Mouse (Mus musculus) midbrain, embryonic 15.5 days (tissue): Measurements from ENCODE around the gene Esyt3. TPM values are rescaled to one million over a fixed set of nuclear protein-coding genes. Genes with fewer than 3 reads are reported as not detected.

Experiments used
- ATAC-seq: fragments of 200-750 bp; cut with Nextera tagmentation; replicated peaks from 2 replicates; pipeline ENCODE4 v1.8.0; 2017; ENCODE audit warnings: moderate TSS enrichment
- H3K27ac ChIP-seq: fragments of 300-500 bp; sonication (generic); 2 replicates; pipeline ENCODE4 v1.5.1; 2015; ENCODE audit warnings: mild to moderate bottlenecking, inconsistent platforms
- H3K27me3 ChIP-seq: fragments of 300-500 bp; sonication (generic); replicated peaks from 2 replicates; pipeline ENCODE4 v1.6.1; 2015; ENCODE audit warnings: inconsistent platforms
- H3K36me3 ChIP-seq: fragments of 300-500 bp; sonication (generic); replicated peaks from 2 replicates; pipeline ENCODE4 v1.6.1; 2015; ENCODE audit warnings: inconsistent platforms
- H3K4me1 ChIP-seq: fragments of 300-500 bp; sonication (generic); 2 replicates; pipeline ENCODE4 v1.6.1; 2015; ENCODE audit warnings: inconsistent platforms
- H3K4me2 ChIP-seq: fragments of 300-500 bp; sonication (generic); 2 replicates; pipeline ENCODE4 v1.6.1; 2015; ENCODE audit warnings: inconsistent platforms, mild to moderate bottlenecking, moderate library complexity
- H3K4me3 ChIP-seq: fragments of 300-500 bp; sonication (generic); 2 replicates; pipeline ENCODE4 v1.5.1; 2015; ENCODE audit warnings: mild to moderate bottlenecking, inconsistent platforms
- H3K9ac ChIP-seq: fragments of 300-500 bp; sonication (generic); 2 replicates; pipeline ENCODE4 v1.6.1; 2015; ENCODE audit warnings: mild to moderate bottlenecking, inconsistent platforms
- H3K9me3 ChIP-seq: fragments of 300-500 bp; sonication (generic); 2 replicates; pipeline ENCODE4 v1.6.1; 2016; ENCODE audit warnings: inconsistent platforms
- WGBS: fragments of 180-500 bp; shearing (Covaris S2); methylation state at CpG from one replicate; pipeline ENCODE4 v1.1.7; 2015; ENCODE audit warnings: mixed read lengths; 5-methylcytosine and 5-hydroxymethylcytosine counted together
- polyA plus RNA-seq: library from polyadenylated mRNA; unstranded; fragments of >200 nt; fragmentation: Nextera tagmentation; extraction: Ambion mirVana; gene quantifications from 2 replicates; pipeline ENCODE4 v1.2.1, GENCODE M21; 2015

Esyt3 gene
- polyA plus RNA-seq, 1 experiment from 2014 or later, result 0.75 TPM

- ATAC-seq, result peak; percentile 93
- H3K27me3 ChIP-seq, result no peaks in the 10 kb centered on the region
- no peak overlapping the region for H3K27ac ChIP-seq
- peaks cover 6% of the 10 kb centered on the region; the same call in 1 of the 2 replicates for H3K4me1 ChIP-seq
- no peak overlapping the region for H3K4me2 ChIP-seq
- no peak overlapping the region for H3K9ac ChIP-seq
- H3K9me3 ChIP-seq, result no peaks in the 10 kb centered on the region
- no peaks in the 10 kb centered on the region for H3K36me3 ChIP-seq
- H3K4me3 ChIP-seq, result no peak overlapping the region
- 29% methylated on average over 4 of the region's 4 CpGs for WGBS
Measured at GRCm38 (mm10) chr9:99345351-99345792, 13.0 kb downstream of the Esyt3 start.

- no peaks in the 10 kb centered on the region for H3K9me3 ChIP-seq
Measured at GRCm38 (mm10) chr9:99341600-99341999, 16.8 kb downstream of the Esyt3 start.

GRCm38 (mm10) chr9:99340126-99340525 lies 18.2 kb downstream of the Esyt3 start:
- H3K4me1 ChIP-seq, result peaks cover 2% of the 10 kb centered on the region; the same call in 1 of the 2 replicates
- no peak overlapping the region for H3K9ac ChIP-seq
- no peak for ATAC-seq
- H3K4me2 ChIP-seq, result no peak overlapping the region
- H3K27me3 ChIP-seq, result no peaks in the 10 kb centered on the region
- 70% methylated on average over 12 of the region's 12 CpGs for WGBS
- no peaks in the 10 kb centered on the region for H3K36me3 ChIP-seq
- no peak overlapping the region for H3K27ac ChIP-seq
- H3K9me3 ChIP-seq, result no peaks in the 10 kb centered on the region
- H3K4me3 ChIP-seq, result no peak overlapping the region

More at GRCm38 (mm10) chr9:99341600-99341999, 16.8 kb downstream of the Esyt3 start:
- no peaks in the 10 kb centered on the region for H3K36me3 ChIP-seq
- no peaks in the 10 kb centered on the region for H3K27me3 ChIP-seq
- H3K4me2 ChIP-seq, result no peak overlapping the region
- peaks cover 6% of the 10 kb centered on the region; the same call in 1 of the 2 replicates for H3K4me1 ChIP-seq
- no peak overlapping the region for H3K4me3 ChIP-seq
- H3K9ac ChIP-seq, result no peak overlapping the region
- ATAC-seq, result no peak
- no peak overlapping the region for H3K27ac ChIP-seq
- WGBS, result 79% methylated on average over 3 of the region's 3 CpGs

GRCm38 (mm10) chr9:99339182-99339581 lies 19.2 kb downstream of the Esyt3 start:
- WGBS, result 90% methylated on average over 1 of the region's 1 CpGs
- Histone ChIP-seq H3K4me3 (no peak overlapping the region), H3K27me3 (no peaks in the 10 kb centered on the region)

GRCm38 (mm10) chr9:99338293-99338692 lies 20.1 kb downstream of the Esyt3 start:
- no peaks in the 10 kb centered on the region for H3K4me1 ChIP-seq
- no peak for ATAC-seq
- WGBS, result 100% methylated on average over 1 of the region's 1 CpGs
- no peak overlapping the region for H3K27ac ChIP-seq
- H3K4me2 ChIP-seq, result no peak overlapping the region
- no peaks in the 10 kb centered on the region for H3K27me3 ChIP-seq
- H3K9me3 ChIP-seq, result no peaks in the 10 kb centered on the region
- no peaks in the 10 kb centered on the region for H3K36me3 ChIP-seq
- H3K9ac ChIP-seq, result no peak overlapping the region
- no peak overlapping the region for H3K4me3 ChIP-seq

More at GRCm38 (mm10) chr9:99339182-99339581, 19.2 kb downstream of the Esyt3 start:
- no peak for ATAC-seq
- H3K36me3 ChIP-seq, result no peaks in the 10 kb centered on the region
- no peak overlapping the region for H3K9ac ChIP-seq
- H3K4me1 ChIP-seq, result no peaks in the 10 kb centered on the region
- no peak overlapping the region for H3K27ac ChIP-seq
- no peak overlapping the region for H3K4me2 ChIP-seq
- no peaks in the 10 kb centered on the region for H3K9me3 ChIP-seq

GRCm38 (mm10) chr9:99336538-99336937 lies 21.8 kb downstream of the Esyt3 start:
- WGBS, result 89% methylated on average over 4 of the region's 4 CpGs
- Histone ChIP-seq H3K9ac (no peak overlapping the region), H3K36me3 (no peaks in the 10 kb centered on the region), H3K4me2 (no peak overlapping the region), H3K4me3 (no peak overlapping the region), H3K4me1 (no peaks in the 10 kb centered on the region), H3K9me3 (no peaks in the 10 kb centered on the region), H3K27ac (no peak overlapping the region), H3K27me3 (no peaks in the 10 kb centered on the region)
- no peak for ATAC-seq

GRCm38 (mm10) chr9:99326881-99327280 lies 31.5 kb downstream of the Esyt3 start:
- H3K4me3 ChIP-seq, result no peak overlapping the region
- no peaks in the 10 kb centered on the region for H3K9me3 ChIP-seq
- no peaks in the 10 kb centered on the region for H3K36me3 ChIP-seq
- no peak overlapping the region for H3K4me2 ChIP-seq
- H3K9ac ChIP-seq, result no peak overlapping the region
- ATAC-seq, result no peak
- H3K27me3 ChIP-seq, result no peaks in the 10 kb centered on the region
- no peak overlapping the region for H3K27ac ChIP-seq
- H3K4me1 ChIP-seq, result peaks cover 5% of the 10 kb centered on the region
- WGBS, result 49% methylated on average over 4 of the region's 4 CpGs

- Histone ChIP-seq H3K4me1 (peaks cover 5% of the 10 kb centered on the region), H3K4me3 (no peak overlapping the region), H3K27ac (no peak overlapping the region), H3K9ac (no peak overlapping the region), H3K9me3 (no peaks in the 10 kb centered on the region), H3K27me3 (no peaks in the 10 kb centered on the region), H3K36me3 (no peaks in the 10 kb centered on the region), H3K4me2 (no peak overlapping the region)
- WGBS, result 87% methylated on average over 4 of the region's 4 CpGs
- ATAC-seq, result no peak
Measured at GRCm38 (mm10) chr9:99325961-99326360, 32.4 kb downstream of the Esyt3 start.

GRCm38 (mm10) chr9:99325208-99325929 lies 33.0 kb downstream of the Esyt3 start:
- no peaks in the 10 kb centered on the region for H3K27me3 ChIP-seq
- H3K4me3 ChIP-seq, result no peak overlapping the region
- H3K4me2 ChIP-seq, result no peak overlapping the region
- H3K9ac ChIP-seq, result no peak overlapping the region
- no peaks in the 10 kb centered on the region for H3K9me3 ChIP-seq
- no peak; the same call in 1 of the 2 replicates for ATAC-seq
- H3K4me1 ChIP-seq, result peaks cover 5% of the 10 kb centered on the region
- no peaks in the 10 kb centered on the region for H3K36me3 ChIP-seq
- no peak overlapping the region for H3K27ac ChIP-seq
- WGBS, result 83% methylated on average over 7 of the region's 7 CpGs

GRCm38 (mm10) chr9:99320006-99320405 lies 38.4 kb downstream of the Esyt3 start:
- no peak for ATAC-seq
- Histone ChIP-seq H3K36me3 (no peaks in the 10 kb centered on the region), H3K4me2 (no peak overlapping the region), H3K9ac (no peak overlapping the region), H3K27me3 (no peaks in the 10 kb centered on the region), H3K27ac (no peak overlapping the region), H3K9me3 (no peaks in the 10 kb centered on the region), H3K4me1 (no peaks in the 10 kb centered on the region), H3K4me3 (no peak overlapping the region)
- 85% methylated on average over 8 of the region's 8 CpGs for WGBS

GRCm38 (mm10) chr9:99319343-99319951 lies 38.9 kb downstream of the Esyt3 start:
- ATAC-seq, result no peak; the same call in 1 of the 2 replicates
- Histone ChIP-seq H3K36me3 (no peaks in the 10 kb centered on the region), H3K9me3 (no peaks in the 10 kb centered on the region), H3K4me3 (no peak overlapping the region), H3K27ac (no peak overlapping the region), H3K4me1 (no peaks in the 10 kb centered on the region), H3K4me2 (no peak overlapping the region), H3K27me3 (no peaks in the 10 kb centered on the region), H3K9ac (no peak overlapping the region)
- WGBS, result 60% methylated on average over 8 of the region's 8 CpGs

- Histone ChIP-seq H3K9me3 (no peaks in the 10 kb centered on the region), H3K4me3 (no peak overlapping the region), H3K27ac (no peak overlapping the region), H3K4me1 (no peaks in the 10 kb centered on the region), H3K27me3 (no peaks in the 10 kb centered on the region), H3K36me3 (peaks cover 34% of the 10 kb centered on the region), H3K9ac (no peak overlapping the region), H3K4me2 (no peak overlapping the region)
- ATAC-seq, result no peak
- WGBS, result 89% methylated on average over 6 of the region's 6 CpGs
Measured at GRCm38 (mm10) chr9:99306226-99306625, 52.1 kb downstream of the Esyt3 start.

- no peaks in the 10 kb centered on the region for H3K9me3 ChIP-seq
- H3K27me3 ChIP-seq, result no peaks in the 10 kb centered on the region
- no peaks in the 10 kb centered on the region for H3K4me1 ChIP-seq
- no peak overlapping the region for H3K4me3 ChIP-seq
- no peak overlapping the region for H3K27ac ChIP-seq
- no peak overlapping the region for H3K9ac ChIP-seq
- 91% methylated on average over 5 of the region's 5 CpGs for WGBS
- peaks cover 32% of the 10 kb centered on the region for H3K36me3 ChIP-seq
- ATAC-seq, result no peak
- H3K4me2 ChIP-seq, result no peak overlapping the region
Measured at GRCm38 (mm10) chr9:99304296-99304695, 54.1 kb downstream of the Esyt3 start.
